Mouse (Mus musculus) limb, embryonic 14.5 days (tissue): ENCODE results near the gene Ngef. TPM values are rescaled to one million over a fixed set of nuclear protein-coding genes. Genes with fewer than 3 reads are reported as not detected.

ENCODE experiments used
- ATAC-seq: fragments of 200-750 bp; cut with Nextera tagmentation; 2 replicates; pipeline ENCODE4 v1.8.0; 2017; ENCODE audit warnings: low read depth, moderate number of reproducible peaks, moderate TSS enrichment; ENCODE audit not compliant: low FRiP score
- DNase-seq: peaks from one replicate; pipeline ENCODE4 v3.0.0-alpha.2; 2015; ENCODE audit warnings: low spot score
- H3K27ac ChIP-seq: fragments of 300-500 bp; sonication (generic); replicated peaks from 2 replicates; pipeline ENCODE4 v1.5.1; 2014; ENCODE audit warnings: low read depth, mild to moderate bottlenecking, low read length, moderate library complexity, mixed read lengths
- H3K27me3 ChIP-seq: fragments of 300-500 bp; sonication (generic); 2 replicates; pipeline ENCODE4 v1.6.1; 2014; ENCODE audit warnings: low read length, mixed read lengths; ENCODE audit not compliant: control insufficient read depth, insufficient read depth
- H3K36me3 ChIP-seq: fragments of 300-500 bp; sonication (generic); 2 replicates; pipeline ENCODE4 v1.6.1; 2014; ENCODE audit warnings: mild to moderate bottlenecking, low read length, moderate library complexity, mixed read lengths; ENCODE audit not compliant: control insufficient read depth, insufficient read depth
- H3K4me1 ChIP-seq: fragments of 300-500 bp; sonication (generic); 2 replicates; pipeline ENCODE4 v1.6.1; 2014; ENCODE audit warnings: antibody characterized with exemption, low read length, mixed read lengths; ENCODE audit not compliant: control insufficient read depth, insufficient read depth
- H3K4me2 ChIP-seq: fragments of 300-500 bp; sonication (generic); replicated peaks from 2 replicates; pipeline ENCODE4 v1.6.1; 2014; ENCODE audit warnings: low read depth, mild to moderate bottlenecking, low read length, moderate library complexity; ENCODE audit not compliant: severe bottlenecking
- H3K4me3 ChIP-seq: fragments of 300-500 bp; sonication (generic); replicated peaks from 2 replicates; pipeline ENCODE4 v1.5.1; 2014; ENCODE audit warnings: low read length
- H3K9ac ChIP-seq: fragments of 300-500 bp; sonication (generic); 2 replicates; pipeline ENCODE4 v1.6.1; 2014; ENCODE audit warnings: mild to moderate bottlenecking, low read depth, low read length, moderate library complexity; ENCODE audit not compliant: severe bottlenecking
- H3K9me3 ChIP-seq: fragments of 300-500 bp; sonication (generic); 2 replicates; pipeline ENCODE4 v1.6.1; 2016; ENCODE audit warnings: low read length; ENCODE audit not compliant: control insufficient read depth
- POLR2A ChIP-seq: fragments of 200-500 bp; IDR thresholded peaks from 2 replicates; pipeline ENCODE4 v1.8.0; 2012; ENCODE audit warnings: inconsistent platforms, mild to moderate bottlenecking, moderate library complexity, borderline replicate concordance; ENCODE audit not compliant: insufficient read depth, insufficient read length; ENCODE audit errors: extremely low read depth
- WGBS: fragments of 180-500 bp; shearing (Covaris S2); extraction: QIAGEN DNeasy Blood & Tissue Kit; methylation state at CpG from one replicate; pipeline ENCODE4 v1.1.7; 2014; 5-methylcytosine and 5-hydroxymethylcytosine counted together
- polyA plus RNA-seq, 2 experiments: library from polyadenylated mRNA; depleted of rRNA in 1 of 2; stranded (reverse) in 1 of 2; unstranded in 1 of 2; fragments of >200 nt; fragmentation: Nextera tagmentation in 1 of 2; extraction: Ambion mirVana in 1 of 2; gene quantifications; 2 replicates each; pipeline versions ENCODE4 v1.2.1 to v1.2.3; 2012 to 2014

Ngef gene
- polyA plus RNA-seq, 2 experiments, result 1.0 to 1.8 TPM

DNA sequence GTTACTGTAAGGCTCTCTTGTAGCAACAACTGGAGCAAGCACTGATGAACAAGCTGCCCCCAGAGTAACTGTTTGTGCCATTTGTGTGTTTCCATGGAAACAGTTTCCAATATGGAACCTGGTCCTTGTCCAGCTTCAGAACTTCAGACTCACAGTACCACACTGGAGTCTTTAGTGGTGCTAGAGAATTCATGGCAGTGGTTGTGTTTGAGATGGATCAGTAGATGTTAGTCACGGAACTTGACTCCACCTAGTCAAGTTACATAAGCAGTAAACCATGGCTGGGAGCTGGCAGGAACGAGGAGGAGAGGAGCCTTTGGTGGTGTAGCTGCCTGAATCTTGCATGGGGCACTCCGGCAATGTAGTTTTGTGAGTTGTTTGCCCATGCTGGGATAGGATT, 39.6 kb downstream of the Ngef start:
- 66% methylated on average over 3 of the region's 3 CpGs for WGBS
- Histone ChIP-seq H3K4me3 (no peak overlapping the region), H3K4me1 (no peaks in the 10 kb centered on the region), H3K4me2 (no peak overlapping the region), H3K36me3 (no peaks in the 10 kb centered on the region), H3K27ac (no peak overlapping the region), H3K9me3 (no peaks in the 10 kb centered on the region), H3K27me3 (no peaks in the 10 kb centered on the region), H3K9ac (no peak overlapping the region)
- ATAC-seq (no peak), DNase-seq (no peak)
- TF ChIP-seq POLR2A, result no peak

DNA sequence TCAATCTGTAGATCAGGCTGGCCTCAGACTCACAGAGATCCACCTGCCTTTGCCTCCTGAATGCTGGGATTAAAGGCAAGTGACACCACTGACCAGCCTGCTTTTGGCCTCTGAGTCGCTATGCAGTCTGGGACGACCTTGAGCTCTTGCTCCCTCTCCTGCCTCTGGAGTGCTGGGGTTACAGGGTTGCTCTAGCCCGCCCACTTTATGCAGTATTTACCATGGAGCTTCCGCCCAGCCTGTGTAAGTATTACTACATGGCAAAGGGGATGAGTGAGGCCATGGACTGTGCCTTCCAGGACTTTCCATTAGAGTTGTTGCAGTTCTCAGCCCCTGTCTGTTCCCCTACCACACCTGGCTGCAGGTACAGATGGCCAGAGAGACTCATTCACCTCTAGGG, 41.3 kb downstream of the Ngef start:
- Histone ChIP-seq H3K4me3 (no peak overlapping the region), H3K9me3 (no peaks in the 10 kb centered on the region), H3K36me3 (no peaks in the 10 kb centered on the region), H3K9ac (no peak overlapping the region), H3K4me1 (no peaks in the 10 kb centered on the region), H3K27me3 (no peaks in the 10 kb centered on the region), H3K4me2 (no peak overlapping the region), H3K27ac (no peak overlapping the region)
- TF ChIP-seq POLR2A, result no peak
- DNase-seq (no peak), ATAC-seq (no peak)
- 83% methylated on average over 4 of the region's 4 CpGs for WGBS

DNA sequence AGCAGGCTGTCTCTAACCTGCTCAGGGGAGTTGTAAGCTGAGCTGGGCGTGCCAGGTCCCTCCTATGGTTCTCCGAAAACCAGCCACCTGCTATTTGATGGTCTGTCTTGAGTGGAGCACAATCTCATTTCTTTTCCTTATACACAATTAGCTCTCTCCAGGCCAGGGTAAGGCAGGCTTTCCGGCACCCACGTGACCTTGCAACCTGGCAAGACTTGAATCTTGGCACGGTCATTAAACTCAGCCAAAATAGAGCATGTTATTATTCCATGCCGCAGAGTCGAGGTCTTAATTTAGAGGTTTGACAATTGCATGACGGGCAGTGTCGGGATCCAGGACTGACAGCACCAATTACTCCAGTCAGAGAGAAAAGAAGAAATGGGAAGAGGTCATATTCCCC, 46.5 kb downstream of the Ngef start:
- 75% methylated on average over 9 of the region's 9 CpGs for WGBS
- Histone ChIP-seq H3K9ac (no peak overlapping the region), H3K9me3 (no peaks in the 10 kb centered on the region), H3K36me3 (no peaks in the 10 kb centered on the region), H3K4me3 (no peak overlapping the region), H3K27me3 (no peaks in the 10 kb centered on the region), H3K4me1 (no peaks in the 10 kb centered on the region), H3K4me2 (no peak overlapping the region), H3K27ac (no peak overlapping the region)
- DNase-seq, result no peak
- no peak for ATAC-seq
- no peak for TF ChIP-seq POLR2A

DNA sequence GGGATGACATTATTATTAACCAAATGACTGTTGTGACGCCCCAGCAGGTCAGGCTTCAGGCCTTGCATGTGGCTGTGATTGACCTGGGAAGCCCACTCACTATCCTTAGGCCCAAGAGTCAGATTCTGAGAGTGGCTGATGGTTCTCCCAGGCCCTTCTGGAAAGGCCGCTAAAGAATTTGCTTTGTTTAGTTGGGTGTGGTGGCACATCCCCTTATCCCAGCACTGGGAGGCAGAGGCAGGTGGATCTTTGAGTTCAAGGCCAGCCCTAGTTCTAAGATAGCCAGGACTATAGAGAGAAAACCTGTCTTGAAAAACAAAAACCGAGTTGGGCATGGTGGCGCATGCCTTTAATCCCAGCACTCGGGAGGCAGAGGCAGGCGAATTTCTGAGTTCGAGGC, 48.6 kb downstream of the Ngef start:
- whole genome bisulfite sequencing, result 91% methylated on average over 7 of the region's 7 CpGs
- Histone ChIP-seq H3K9me3 (no peaks in the 10 kb centered on the region), H3K9ac (no peak overlapping the region), H3K27ac (no peak overlapping the region), H3K4me3 (no peak overlapping the region), H3K4me2 (no peak overlapping the region), H3K36me3 (no peaks in the 10 kb centered on the region), H3K4me1 (no peaks in the 10 kb centered on the region), H3K27me3 (no peaks in the 10 kb centered on the region)
- no peak for TF ChIP-seq POLR2A
- no peak for ATAC-seq
- DNase-seq, result no peak

DNA sequence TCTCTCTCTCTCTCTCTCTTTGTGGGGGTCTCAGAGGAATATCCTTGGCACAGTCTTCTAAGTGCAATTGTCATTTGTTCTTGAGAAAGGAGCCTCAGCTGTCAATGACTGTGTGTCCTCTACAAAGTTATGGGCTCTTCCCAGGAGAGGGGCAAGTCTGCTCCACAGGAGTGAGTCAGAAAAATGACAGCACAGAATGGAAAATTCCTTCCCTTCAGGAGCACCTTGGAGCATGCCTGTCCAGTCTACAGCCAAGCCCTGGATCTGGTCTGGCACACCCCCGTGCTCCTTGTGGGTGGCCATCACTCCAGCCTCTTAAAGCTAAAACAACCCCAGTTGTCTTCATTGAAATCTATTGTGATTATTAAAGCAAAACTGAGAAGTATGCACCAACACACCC, 52.1 kb downstream of the Ngef start:
- no peak overlapping the region for H3K4me3 ChIP-seq
- no peaks in the 10 kb centered on the region for H3K4me1 ChIP-seq
- H3K9me3 ChIP-seq, result no peaks in the 10 kb centered on the region
- no peaks in the 10 kb centered on the region for H3K27me3 ChIP-seq
- DNase-seq, result no peak
- no peak for TF ChIP-seq POLR2A
- no peak overlapping the region for H3K27ac ChIP-seq
- 61% methylated on average over 1 of the region's 1 CpGs for WGBS
- H3K9ac ChIP-seq, result no peak overlapping the region
- no peak for ATAC-seq
- no peaks in the 10 kb centered on the region for H3K36me3 ChIP-seq
- no peak overlapping the region for H3K4me2 ChIP-seq

DNA sequence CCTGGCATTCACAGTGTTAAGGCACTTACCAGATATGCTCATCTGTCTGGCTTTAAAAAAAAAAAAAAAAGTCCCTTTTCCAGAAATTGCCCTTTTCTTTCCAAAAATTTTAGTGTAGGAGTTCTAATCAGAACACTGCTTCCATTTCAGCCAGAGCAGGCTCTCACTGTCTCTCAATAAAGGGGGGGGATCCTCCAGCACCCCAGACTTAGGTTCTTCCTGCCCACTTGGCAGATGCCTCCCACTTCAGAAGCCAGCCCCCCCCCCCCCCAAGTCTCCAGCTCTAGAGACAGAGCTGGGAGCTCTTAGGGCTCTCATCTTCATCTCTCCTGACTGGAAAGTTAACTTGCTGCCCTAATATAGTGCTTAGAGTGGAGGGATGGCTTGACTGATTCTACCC, 53.2 kb downstream of the Ngef start:
- DNase-seq (no peak), ATAC-seq (no peak)
- Histone ChIP-seq H3K4me3 (no peak overlapping the region), H3K4me2 (no peak overlapping the region), H3K9ac (0 out of 2 replicates have a peak overlapping the region, but pooled peaks have one; percentile 0), H3K36me3 (no peaks in the 10 kb centered on the region), H3K27me3 (no peaks in the 10 kb centered on the region), H3K9me3 (no peaks in the 10 kb centered on the region), H3K27ac (no peak overlapping the region), H3K4me1 (no peaks in the 10 kb centered on the region)
- no peak for TF ChIP-seq POLR2A
